Mouse (Mus musculus) heart, postnatal 0 days (tissue): ENCODE results near the gene Cdh15.

Experiments used
- CTCF ChIP-seq: IDR thresholded peaks from 2 replicates; pipeline ENCODE4 v1.5.1; 2016; ENCODE audit warnings: antibody characterized with exemption, control low read depth, low read depth
- EP300 ChIP-seq: IDR thresholded peaks from 2 replicates; pipeline ENCODE4 v1.6.1; 2016; ENCODE audit warnings: antibody characterized with exemption, low read depth

GRCm38 (mm10) chr8:122854388-122854787, 6.6 kb downstream of the Cdh15 start:
- TF ChIP-seq CTCF (no peak), EP300 (no peak)
